Mouse (Mus musculus) embryonic facial prominence, embryonic 10.5 days (tissue): ENCODE measurements at regions not wholly inside any gene's neighbourhood (a gene's known extent, or its start where the extent isn't known, plus 50 kb on each side); places are given as distances from the start of the nearest gene placed in this dataset.

Experiments used
- DNase-seq: peaks from one replicate; pipeline ENCODE4 v3.0.0-alpha.2; 2017; ENCODE audit warnings: low spot score
- H3K27ac ChIP-seq: fragments of 300-500 bp; sonication (generic); replicated peaks from 2 replicates; pipeline ENCODE4 v1.5.1; 2016; ENCODE audit warnings: mild to moderate bottlenecking
- H3K27me3 ChIP-seq: fragments of 300-500 bp; sonication (generic); replicated peaks from 2 replicates; pipeline ENCODE4 v1.6.1; 2016; ENCODE audit warnings: low read depth, mild to moderate bottlenecking; ENCODE audit not compliant: poor library complexity, severe bottlenecking
- H3K36me3 ChIP-seq: fragments of 300-500 bp; sonication (generic); replicated peaks from 2 replicates; pipeline ENCODE4 v1.6.1; 2016; ENCODE audit warnings: mild to moderate bottlenecking, moderate library complexity
- H3K4me1 ChIP-seq: fragments of 300-500 bp; sonication (generic); 2 replicates; pipeline ENCODE4 v1.6.1; 2016
- H3K4me3 ChIP-seq: fragments of 300-500 bp; sonication (generic); 2 replicates; pipeline ENCODE4 v1.5.1; 2016; ENCODE audit warnings: mild to moderate bottlenecking, moderate library complexity
- H3K9me3 ChIP-seq: fragments of 300-500 bp; sonication (generic); 2 replicates; pipeline ENCODE4 v1.6.1; 2016; ENCODE audit warnings: mild to moderate bottlenecking
- WGBS: fragments of 180-500 bp; shearing (Covaris S2); methylation state at CpG from one replicate; pipeline ENCODE4 v1.1.7; 2016; 5-methylcytosine and 5-hydroxymethylcytosine counted together

GRCm38 (mm10) chr14:47795062-47795461 lies 146.8 kb downstream of the Ktn1 start:
- H3K9me3 ChIP-seq, result 0 out of 2 replicates have a peak, but pooled peaks cover 5% of the 10 kb centered on the region
- no peaks in the 10 kb centered on the region for H3K4me1 ChIP-seq
- no peak overlapping the region for H3K4me3 ChIP-seq
- no peaks in the 10 kb centered on the region for H3K27me3 ChIP-seq
- no peaks in the 10 kb centered on the region for H3K36me3 ChIP-seq
- no peak overlapping the region for H3K27ac ChIP-seq
- DNase-seq, result no peak
- WGBS, result 88% methylated on average over 4 of the region's 4 CpGs

- Histone ChIP-seq H3K4me3 (no peak overlapping the region), H3K9me3 (0 out of 2 replicates have a peak, but pooled peaks cover 5% of the 10 kb centered on the region), H3K36me3 (no peaks in the 10 kb centered on the region), H3K4me1 (no peaks in the 10 kb centered on the region), H3K27ac (no peak overlapping the region), H3K27me3 (no peaks in the 10 kb centered on the region)
- WGBS, result 88% methylated on average over 3 of the region's 3 CpGs
- no peak for DNase-seq
Measured at GRCm38 (mm10) chr14:47798203-47798602, 150.0 kb downstream of the Ktn1 start.

- Histone ChIP-seq H3K36me3 (no peaks in the 10 kb centered on the region), H3K4me1 (no peaks in the 10 kb centered on the region), H3K9me3 (0 out of 2 replicates have a peak, but pooled peaks cover 5% of the 10 kb centered on the region), H3K27me3 (no peaks in the 10 kb centered on the region), H3K27ac (no peak overlapping the region), H3K4me3 (no peak overlapping the region)
- 87% methylated on average over 2 of the region's 2 CpGs for WGBS
- no peak for DNase-seq
Measured at GRCm38 (mm10) chr14:47799564-47799963, 151.3 kb downstream of the Ktn1 start.

GRCm38 (mm10) chr14:47805202-47805601 lies 157.0 kb downstream of the Ktn1 start:
- no peak overlapping the region for H3K4me3 ChIP-seq
- H3K9me3 ChIP-seq, result no peaks in the 10 kb centered on the region
- no peak for DNase-seq
- no peak overlapping the region for H3K27ac ChIP-seq
- peaks cover 20% of the 10 kb centered on the region for H3K4me1 ChIP-seq
- 73% methylated on average over 1 of the region's 1 CpGs for WGBS
- H3K27me3 ChIP-seq, result no peaks in the 10 kb centered on the region
- no peaks in the 10 kb centered on the region for H3K36me3 ChIP-seq

- no peak for DNase-seq
- Histone ChIP-seq H3K4me1 (peaks cover 20% of the 10 kb centered on the region), H3K27me3 (no peaks in the 10 kb centered on the region), H3K36me3 (no peaks in the 10 kb centered on the region), H3K9me3 (no peaks in the 10 kb centered on the region), H3K27ac (no peak overlapping the region), H3K4me3 (no peak overlapping the region)
- 45% methylated on average over 9 of the region's 9 CpGs for WGBS
Measured at GRCm38 (mm10) chr14:47805771-47806535, 157.7 kb downstream of the Ktn1 start.

- no peak for DNase-seq
- Histone ChIP-seq H3K4me1 (peaks cover 20% of the 10 kb centered on the region), H3K9me3 (no peaks in the 10 kb centered on the region), H3K36me3 (no peaks in the 10 kb centered on the region), H3K27ac (no peak overlapping the region), H3K4me3 (no peak overlapping the region), H3K27me3 (no peaks in the 10 kb centered on the region)
- WGBS, result 78% methylated on average over 10 of the region's 10 CpGs
Measured at GRCm38 (mm10) chr14:47808097-47808910, 160.1 kb downstream of the Ktn1 start.

- H3K4me3 ChIP-seq, result no peak overlapping the region
- 0 out of 2 replicates have a peak, but pooled peaks cover 2% of the 10 kb centered on the region for H3K4me1 ChIP-seq
- H3K36me3 ChIP-seq, result no peaks in the 10 kb centered on the region
- H3K9me3 ChIP-seq, result no peaks in the 10 kb centered on the region
- DNase-seq, result no peak
- 66% methylated on average over 3 of the region's 3 CpGs for WGBS
- no peaks in the 10 kb centered on the region for H3K27me3 ChIP-seq
- no peak overlapping the region for H3K27ac ChIP-seq
Measured at GRCm38 (mm10) chr14:47818224-47818623, 170.0 kb downstream of the Ktn1 start.

- WGBS, result 63% methylated on average over 3 of the region's 3 CpGs
- no peak for DNase-seq
- no peaks in the 10 kb centered on the region for H3K27me3 ChIP-seq
Measured at GRCm38 (mm10) chr14:47818641-47819040, 170.4 kb downstream of the Ktn1 start.

GRCm38 (mm10) chr14:47820571-47821143 lies 172.4 kb downstream of the Ktn1 start:
- no peak for DNase-seq
- Histone ChIP-seq H3K9me3 (no peaks in the 10 kb centered on the region), H3K4me3 (no peak overlapping the region), H3K27ac (no peak overlapping the region), H3K27me3 (no peaks in the 10 kb centered on the region), H3K4me1 (0 out of 2 replicates have a peak, but pooled peaks cover 5% of the 10 kb centered on the region), H3K36me3 (no peaks in the 10 kb centered on the region)
- WGBS, result 72% methylated on average over 13 of the region's 13 CpGs

More at GRCm38 (mm10) chr14:47818641-47819040, 170.4 kb downstream of the Ktn1 start:
- Histone ChIP-seq H3K27ac (no peak overlapping the region), H3K4me3 (no peak overlapping the region), H3K36me3 (no peaks in the 10 kb centered on the region), H3K9me3 (no peaks in the 10 kb centered on the region), H3K4me1 (0 out of 2 replicates have a peak, but pooled peaks cover 2% of the 10 kb centered on the region)

- Histone ChIP-seq H3K36me3 (no peaks in the 10 kb centered on the region), H3K9me3 (no peaks in the 10 kb centered on the region), H3K4me1 (0 out of 2 replicates have a peak, but pooled peaks cover 5% of the 10 kb centered on the region), H3K27ac (no peak overlapping the region), H3K4me3 (no peak overlapping the region), H3K27me3 (no peaks in the 10 kb centered on the region)
- WGBS, result 78% methylated on average over 9 of the region's 9 CpGs
- no peak for DNase-seq
Measured at GRCm38 (mm10) chr14:47823182-47823581, 174.9 kb downstream of the Ktn1 start.

GRCm38 (mm10) chr14:47823696-47824095 lies 175.4 kb downstream of the Ktn1 start:
- H3K4me3 ChIP-seq, result no peak overlapping the region
- H3K27me3 ChIP-seq, result no peaks in the 10 kb centered on the region
- H3K4me1 ChIP-seq, result 0 out of 2 replicates have a peak, but pooled peaks cover 5% of the 10 kb centered on the region
- H3K9me3 ChIP-seq, result no peaks in the 10 kb centered on the region
- 88% methylated on average over 8 of the region's 8 CpGs for WGBS
- DNase-seq, result no peak
- H3K36me3 ChIP-seq, result no peaks in the 10 kb centered on the region
- H3K27ac ChIP-seq, result no peak overlapping the region

- Histone ChIP-seq H3K36me3 (no peaks in the 10 kb centered on the region), H3K4me3 (no peak overlapping the region), H3K4me1 (0 out of 2 replicates have a peak, but pooled peaks cover 3% of the 10 kb centered on the region), H3K9me3 (no peaks in the 10 kb centered on the region), H3K27ac (no peak overlapping the region), H3K27me3 (no peaks in the 10 kb centered on the region)
- DNase-seq, result no peak
- WGBS, result 81% methylated on average over 3 of the region's 3 CpGs
Measured at GRCm38 (mm10) chr14:47825446-47825956, 177.3 kb downstream of the Ktn1 start.
